Mouse (Mus musculus) liver, embryonic 14.5 days (tissue): Measurements from ENCODE around the gene Chil1.

Source experiments
- CTCF ChIP-seq: IDR thresholded peaks from 2 replicates; pipeline ENCODE4 v1.5.1; 2016; ENCODE audit warnings: antibody characterized with exemption, low read depth, control low read depth
- EP300 ChIP-seq: IDR thresholded peaks from 2 replicates; pipeline ENCODE4 v1.6.1; 2016; ENCODE audit warnings: antibody characterized with exemption, low read depth

DNA sequence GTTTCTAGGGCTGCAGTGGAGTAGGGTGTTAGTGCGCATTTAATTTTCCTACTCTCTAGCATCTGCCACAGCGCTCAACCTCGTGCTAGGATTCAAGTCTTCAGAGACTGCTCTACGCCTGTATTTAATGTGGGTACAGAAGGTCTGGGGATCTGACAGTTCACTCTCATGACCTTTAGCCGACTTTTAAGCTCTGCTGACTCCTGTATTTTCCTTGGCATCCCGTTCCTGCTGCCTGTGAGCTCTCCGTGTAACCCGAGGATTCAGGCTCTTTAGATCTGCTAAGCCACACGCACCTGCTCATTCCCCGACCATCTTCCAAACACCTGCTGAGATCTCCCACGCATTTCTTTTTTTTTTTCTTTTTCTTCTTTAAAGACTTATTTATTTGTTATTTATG lies 48.7 kb upstream of the Chil1 start:
- TF ChIP-seq CTCF (no peak), EP300 (no peak)
